Mouse (Mus musculus) right cerebral cortex, postnatal 36 days (tissue): ENCODE data around the gene Sez6.

ENCODE experiments used
- DNase-seq, 2 experiments: peaks; one replicate each; pipeline ENCODE4 v3.0.0; 2022; ENCODE audit warnings: low spot score in 2 of 2, mixed read lengths in 1 of 2

Sez6 gene

DNA sequence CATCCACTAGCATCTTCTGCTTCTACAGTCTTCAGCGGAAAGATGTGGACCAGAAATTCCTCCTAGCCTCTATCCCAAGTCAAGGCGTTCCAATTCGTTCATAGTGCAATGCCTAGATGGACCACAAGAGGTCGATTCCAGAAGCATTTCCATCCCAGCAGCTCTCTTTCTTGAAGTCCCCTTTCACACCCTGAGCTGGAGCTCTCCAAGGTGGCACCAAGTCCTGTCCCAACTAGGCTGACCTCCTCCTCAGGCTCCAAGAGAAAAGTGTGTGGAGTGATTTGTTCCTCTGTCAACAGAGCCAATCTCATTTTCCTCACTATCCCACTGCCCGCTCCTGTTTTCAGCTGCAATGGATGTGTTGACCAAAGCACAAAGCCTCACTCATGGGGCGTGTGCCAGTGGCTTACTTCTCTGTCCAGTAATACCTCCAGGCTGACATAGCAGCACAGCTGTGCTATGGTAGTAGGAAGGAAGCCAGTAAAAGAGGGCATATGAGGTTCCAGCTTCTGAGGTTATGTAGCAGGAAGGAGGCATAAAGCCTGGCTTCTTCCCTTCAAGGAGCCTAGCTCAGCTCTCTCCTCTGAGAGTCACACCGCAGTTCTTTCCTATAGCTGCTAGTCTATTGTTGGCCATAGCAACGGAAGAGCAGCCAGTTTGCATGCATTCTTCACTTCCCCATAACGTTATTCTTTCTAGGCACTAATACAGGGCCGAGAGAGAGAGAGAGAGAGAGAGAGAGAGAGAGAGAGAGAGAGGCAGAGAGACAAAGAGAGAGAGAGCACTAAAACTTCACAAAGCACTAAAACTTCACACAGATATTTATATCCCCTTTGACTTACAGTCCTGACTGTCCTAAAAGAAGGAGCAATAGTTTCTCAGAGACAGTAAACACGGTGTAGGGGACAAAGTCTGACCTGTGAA, 49.9 kb downstream of the Sez6 start:
- DNase-seq: no peak

GRCm38 (mm10) chr11:77981609-77982440, 51.2 kb downstream of the Sez6 start:
- DNase-seq: peak; percentile 97 to 99

GRCm38 (mm10) chr11:77982441-77982905, 51.9 kb downstream of the Sez6 start, which contains the start of gene Phf12:
TSS of gene Phf12 (plus strand) at chr11:77982754.
- DNase-seq: peak; percentile 100

DNA sequence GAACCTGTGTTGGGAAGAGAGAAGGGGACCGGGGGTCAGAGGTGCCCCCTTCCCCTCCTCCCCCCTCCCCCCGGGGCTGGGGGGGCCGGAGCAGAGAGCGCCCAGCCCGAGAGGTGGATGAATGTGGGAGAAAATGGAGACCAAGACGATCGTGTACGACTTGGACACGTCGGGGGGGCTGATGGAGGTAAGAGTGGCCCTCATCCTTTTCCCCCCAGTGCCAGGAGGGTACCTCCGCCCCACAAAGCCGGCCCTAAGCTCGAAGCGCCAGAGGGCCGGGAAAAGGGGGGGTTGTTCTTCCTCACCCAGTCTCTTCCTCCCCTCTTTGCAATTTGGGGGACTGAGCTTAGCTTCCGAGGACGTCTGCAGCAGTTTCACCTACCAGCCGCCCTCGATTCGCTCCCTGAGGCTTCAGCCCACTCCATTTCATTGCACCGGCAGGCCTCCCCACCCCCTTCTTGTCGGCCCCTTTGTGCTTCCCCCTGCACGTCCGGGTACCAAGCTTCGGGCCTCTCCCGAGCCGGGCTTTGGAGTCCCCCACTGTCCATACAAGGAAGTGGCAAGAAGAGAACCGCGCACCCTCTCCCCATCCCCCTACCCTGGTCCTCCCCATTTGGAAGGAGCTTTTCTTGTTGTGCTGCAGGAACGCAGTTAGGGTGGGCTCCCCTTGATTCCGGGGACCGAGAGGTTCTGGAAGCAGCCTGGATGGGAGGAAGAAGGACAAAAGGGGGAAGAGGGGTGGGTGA, 52.8 kb downstream of the Sez6 start:
- DNase-seq: peak; percentile 30 to 38

DNA sequence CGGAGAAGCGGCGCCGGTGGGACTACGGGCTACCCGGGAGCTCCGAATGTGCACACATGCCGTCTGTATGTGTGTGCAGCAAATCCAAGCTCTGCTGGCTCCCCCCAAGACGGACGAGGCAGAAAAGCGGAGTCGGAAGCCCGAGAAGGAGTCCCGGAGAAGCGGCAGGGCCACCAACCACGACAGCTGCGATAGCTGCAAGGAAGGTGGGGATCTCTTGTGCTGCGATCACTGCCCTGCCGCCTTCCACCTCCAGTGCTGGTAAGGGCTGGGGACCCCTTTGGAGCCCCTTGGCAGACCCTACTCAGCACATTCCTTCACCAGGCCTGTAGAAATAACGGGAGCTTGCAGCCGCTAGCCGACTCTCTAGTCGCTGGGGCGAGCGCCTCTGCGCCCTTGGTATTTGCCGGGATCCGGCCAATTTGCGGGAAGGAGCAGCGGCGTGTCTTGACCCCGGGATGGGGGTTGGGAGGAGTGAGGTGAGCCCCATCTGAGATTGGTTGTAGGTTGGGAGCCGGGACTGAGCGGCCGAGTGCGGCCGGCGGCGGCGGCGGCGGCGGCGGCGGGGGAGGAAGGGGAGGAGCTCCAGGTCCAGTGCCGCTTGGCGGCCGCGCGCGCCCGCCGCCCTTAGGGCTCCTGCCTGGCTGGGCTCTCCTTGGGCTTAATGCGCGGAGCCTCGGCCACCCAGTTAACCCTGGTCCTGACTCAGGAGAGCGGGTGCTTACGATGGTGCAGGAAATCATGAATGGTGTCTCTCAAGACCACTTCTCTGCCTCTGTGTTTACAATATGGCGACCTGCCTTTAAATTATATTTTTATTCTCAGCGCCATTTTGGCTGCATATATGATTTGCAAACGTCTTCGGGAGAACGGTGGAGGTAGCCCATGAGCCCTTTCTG, 53.6 kb downstream of the Sez6 start:
- peak; percentile 29 to 38 for DNase-seq

DNA sequence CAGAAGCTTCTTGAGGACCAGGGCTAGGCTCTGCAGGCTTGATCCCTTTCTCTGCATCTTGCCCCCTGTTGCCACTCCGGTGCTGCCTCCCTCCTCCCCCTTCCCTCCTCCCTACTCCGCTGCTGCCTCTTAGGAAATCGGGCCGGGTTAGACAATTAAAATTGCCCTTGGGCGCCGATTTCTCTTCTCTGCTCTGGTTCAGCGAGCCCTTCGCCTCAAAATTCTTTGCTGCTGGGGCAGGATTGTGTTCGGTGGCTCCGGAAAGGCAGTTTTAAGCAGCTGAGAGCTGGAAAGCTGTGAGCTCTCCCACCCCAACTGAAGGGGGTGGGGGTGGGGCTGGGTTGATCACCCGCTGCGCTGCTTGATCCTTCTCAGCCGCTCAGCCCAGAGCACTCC, 54.2 kb downstream of the Sez6 start:
- DNase-seq: peak in 1 of 2 experiments; percentile 22

DNA sequence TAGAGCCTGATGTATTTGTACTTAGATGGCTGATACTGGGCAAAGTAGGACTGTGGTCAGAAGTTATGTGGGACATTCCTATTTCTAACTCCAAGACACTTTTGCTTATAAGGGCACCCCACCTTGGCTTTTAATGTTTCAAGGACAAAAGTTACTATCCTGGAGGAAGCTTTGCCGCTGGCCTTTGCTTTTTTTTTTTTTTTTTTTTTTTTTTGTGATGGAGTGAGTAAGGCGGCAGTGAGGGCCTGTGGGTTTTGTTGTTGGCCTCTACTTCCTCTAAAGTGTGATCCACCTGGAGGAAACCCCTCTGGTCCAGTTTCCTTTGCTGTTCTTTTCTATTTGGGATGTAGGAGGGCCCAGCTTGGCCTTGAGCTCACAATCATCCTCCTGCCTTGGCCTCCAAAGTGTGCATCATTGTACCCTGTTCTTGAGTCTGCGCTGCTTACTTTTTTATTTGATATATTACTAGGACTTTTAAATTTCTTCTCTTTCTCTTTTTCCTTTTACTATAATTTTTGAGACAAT, 55.0 kb downstream of the Sez6 start:
- DNase-seq: no peak

DNA sequence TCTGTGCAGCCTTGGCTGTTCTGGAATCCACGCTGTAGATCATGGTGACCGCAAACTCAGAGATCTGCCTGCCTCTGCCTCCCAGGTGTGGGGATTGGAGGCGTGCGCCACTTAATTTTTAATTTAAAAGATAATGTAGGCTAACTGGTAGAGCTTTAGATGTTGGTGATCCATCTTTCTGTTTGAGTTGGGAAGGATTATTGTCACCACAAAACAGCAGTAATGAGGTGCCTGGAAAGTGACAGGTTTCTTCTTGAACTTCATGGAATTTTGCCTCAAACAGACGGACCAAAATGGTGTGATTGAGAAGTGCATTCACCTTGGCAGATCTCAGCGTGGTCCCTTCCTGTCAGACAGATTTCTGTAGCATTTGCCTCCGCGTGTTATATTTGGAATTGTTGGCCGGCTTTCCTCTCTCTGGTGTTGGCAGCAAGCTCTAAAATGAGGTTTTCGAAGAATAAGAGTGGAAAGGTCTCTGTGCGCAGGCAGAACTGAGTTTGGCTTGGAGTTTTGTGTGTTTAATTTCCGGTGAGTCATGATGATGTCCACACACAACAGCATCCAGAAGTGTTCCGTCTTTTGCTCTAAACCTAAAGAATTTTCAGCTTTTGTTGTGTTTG, 58.6 kb downstream of the Sez6 start:
- DNase-seq: peak in 1 of 2 experiments; percentile 40

GRCm38 (mm10) chr11:77995556-77995955, 65.0 kb downstream of the Sez6 start:
- DNase-seq: no peak

DNA sequence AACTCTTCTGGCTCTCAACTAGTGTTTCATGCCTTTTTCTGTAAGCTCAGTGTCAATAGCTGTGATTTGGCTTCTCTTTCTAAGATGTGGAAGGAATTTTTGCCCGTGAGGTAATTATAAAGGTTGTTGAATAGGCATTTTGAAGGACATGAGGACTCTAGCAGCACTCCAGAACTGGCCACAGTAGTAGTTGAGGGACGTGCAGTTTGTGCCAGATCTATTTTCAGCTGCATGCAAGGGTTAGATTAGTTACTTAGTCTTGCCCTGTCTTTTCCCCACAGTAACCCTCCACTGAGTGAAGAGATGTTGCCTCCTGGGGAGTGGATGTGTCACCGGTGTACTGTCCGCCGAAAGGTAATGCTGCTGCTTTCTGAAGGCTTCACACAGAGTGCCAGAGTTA, 75.8 kb downstream of the Sez6 start:
- no peak for DNase-seq

GRCm38 (mm10) chr11:78019676-78020075, 89.1 kb downstream of the Sez6 start:
- DNase-seq: peak; percentile 25 to 57

DNA sequence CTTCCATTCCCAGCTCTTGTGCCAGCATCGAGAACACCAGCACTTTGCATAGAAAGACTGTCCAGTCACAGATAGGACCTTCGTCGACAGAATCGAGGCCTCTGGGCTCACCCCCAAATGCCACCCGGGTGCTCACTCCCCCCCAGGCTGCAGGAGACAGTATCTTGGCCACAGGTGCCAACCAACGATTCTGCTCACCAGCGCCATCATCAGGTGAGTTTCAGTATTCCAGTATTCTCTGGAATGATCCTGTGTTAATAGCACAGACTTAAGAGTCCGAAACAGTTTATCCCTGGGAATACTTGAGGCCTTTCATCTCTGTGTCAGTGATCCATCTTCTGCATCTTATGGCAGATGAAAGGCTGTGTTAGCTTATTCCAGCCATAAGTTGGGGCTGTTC, 93.0 kb downstream of the Sez6 start:
- DNase-seq: no peak
